Mouse (Mus musculus) heart, adult 2 months (tissue): Measurements from ENCODE around the gene Tsnax.

Experiments used
- CTCF ChIP-seq: fragments of 200-600 bp; IDR thresholded peaks from 2 replicates; pipeline ENCODE4 v1.8.1; 2022; ENCODE audit warnings: antibody characterized with exemption, mild to moderate bottlenecking, moderate library complexity
- EP300 ChIP-seq: fragments of 200-500 bp; IDR thresholded peaks from 2 replicates; pipeline ENCODE4 v1.6.1; 2011; ENCODE audit warnings: low read depth, low read length, control low read depth; ENCODE audit not compliant: insufficient read depth

DNA sequence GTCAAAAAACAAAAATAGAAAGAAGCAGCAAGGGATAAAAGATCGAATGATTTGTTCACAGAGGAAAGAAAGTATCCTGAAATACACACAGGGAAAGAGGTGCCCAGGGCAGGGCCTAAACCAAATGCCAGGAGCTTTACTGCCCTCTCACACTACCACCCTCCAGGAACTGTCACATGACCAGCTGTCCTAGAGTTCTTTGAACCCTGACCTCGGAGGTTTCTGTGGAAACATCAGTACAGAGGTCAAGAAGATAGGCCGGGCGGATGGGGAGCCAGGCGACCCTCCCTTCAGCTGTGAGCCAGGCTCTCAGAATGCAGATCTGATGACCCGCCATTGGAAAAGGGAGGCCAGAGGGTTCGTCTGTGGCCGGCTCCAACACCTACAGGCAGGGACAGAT lies 39.6 kb upstream of the Tsnax start:
- TF ChIP-seq CTCF, result no peak
- TF ChIP-seq EP300, result no peak
